Mouse (Mus musculus): ENCODE data around the gene Irf1.
A peak's percentile ranks its signal among the peaks of the same experiment; 100 is the strongest.

Irf1 gene

DNA sequence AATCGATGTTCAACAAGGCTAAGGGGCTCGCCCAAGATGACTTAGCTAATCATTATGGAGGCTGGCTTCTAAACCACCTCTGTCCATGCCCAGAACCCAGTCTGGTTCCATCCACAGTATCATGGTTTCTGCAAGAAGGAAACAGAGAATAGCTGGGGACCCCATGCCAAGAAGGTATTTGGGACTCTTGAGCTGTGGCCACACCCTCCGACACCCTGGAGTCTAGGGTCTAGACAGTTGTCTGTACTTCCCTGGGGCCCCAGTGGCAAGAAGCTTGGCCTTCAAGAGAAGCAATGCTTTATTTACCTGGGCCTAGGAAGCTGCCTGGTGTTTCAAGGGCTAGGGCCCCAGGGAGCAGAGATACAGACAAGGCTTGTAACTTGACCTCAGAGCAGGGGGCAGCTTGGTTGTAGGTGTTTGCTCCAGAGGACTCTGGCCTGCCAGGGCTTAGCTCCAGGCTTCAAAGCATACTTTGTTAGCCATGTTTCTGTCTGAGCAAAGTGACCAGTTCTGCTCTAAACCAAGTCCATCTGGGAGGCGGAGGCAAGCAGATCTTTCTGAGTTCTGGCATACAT, 11.5 kb downstream of the Irf1 start:
- TF ChIP-seq POU5F1 (IDR thresholded peaks at IDR 0.05; ENCODE audit: borderline replicate concordance, low read length) (no peak), CTCF (conservative IDR thresholded peaks at IDR 0.05; ENCODE audit: low read length) (no peak), NANOG (IDR thresholded peaks at IDR 0.05; ENCODE audit: borderline replicate concordance, low read length) (no peak)
- Histone ChIP-seq H3K4me1 (replicated peaks; ENCODE audit: low read depth, low read length) (peaks cover 96% of the 10 kb centered on the region), H3K36me3 (ENCODE audit: insufficient read depth, low read length) (peaks cover 41% of the 10 kb centered on the region), H3K9me3 (ENCODE audit: low read length) (no peaks in the 10 kb centered on the region), H3K27me3 (ENCODE audit: insufficient read depth, low read length) (no peaks in the 10 kb centered on the region), H3K4me3 (replicated peaks; ENCODE audit: low read length) (no peak overlapping the region)

GRCm38 (mm10) chr11:53781964-53782363, 12.2 kb downstream of the Irf1 start:
- H3K9me3 ChIP-seq (ENCODE audit: low read length) = no peaks in the 10 kb centered on the region
- no peak overlapping the region for H3K4me3 ChIP-seq (replicated peaks; ENCODE audit: low read length)
- H3K36me3 ChIP-seq (ENCODE audit: insufficient read depth, low read length) = peaks cover 35% of the 10 kb centered on the region
- H3K27me3 ChIP-seq (ENCODE audit: insufficient read depth, low read length) = no peaks in the 10 kb centered on the region
- H3K4me1 ChIP-seq (replicated peaks; ENCODE audit: low read depth, low read length) = peaks cover 96% of the 10 kb centered on the region
- no peak for TF ChIP-seq NANOG (IDR thresholded peaks at IDR 0.05; ENCODE audit: borderline replicate concordance, low read length)
- TF ChIP-seq POU5F1 (IDR thresholded peaks at IDR 0.05; ENCODE audit: borderline replicate concordance, low read length) = no peak
- no peak for TF ChIP-seq CTCF (conservative IDR thresholded peaks at IDR 0.05; ENCODE audit: low read length)

DNA sequence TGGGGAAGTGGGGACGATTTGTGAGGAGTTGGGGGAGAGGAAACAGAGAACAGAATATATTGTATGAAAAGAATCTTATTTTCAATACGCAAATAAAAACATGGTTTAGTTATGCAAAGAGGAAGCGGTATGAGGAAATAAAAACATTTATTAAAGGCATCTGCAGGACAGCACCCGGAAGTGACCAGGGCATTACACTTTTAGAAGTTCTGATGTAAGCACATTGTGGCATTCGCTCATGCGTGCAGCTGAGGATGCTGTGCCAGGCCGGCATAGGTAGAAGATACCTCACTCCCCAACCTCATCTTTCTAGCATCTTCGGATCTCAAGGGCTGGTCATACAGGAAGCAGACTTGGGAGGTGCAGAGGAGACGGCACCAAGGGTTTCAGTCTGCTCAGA, 13.5 kb downstream of the Irf1 start:
- Histone ChIP-seq H3K4me3 (replicated peaks; ENCODE audit: low read length) (peak overlapping the region; percentile 32; the same call in 1 of the 2 replicates), H3K4me1 (replicated peaks; ENCODE audit: low read depth, low read length) (peaks cover 96% of the 10 kb centered on the region), H3K27me3 (ENCODE audit: insufficient read depth, low read length) (no peaks in the 10 kb centered on the region), H3K9me3 (ENCODE audit: low read length) (no peaks in the 10 kb centered on the region), H3K36me3 (ENCODE audit: insufficient read depth, low read length) (peaks cover 21% of the 10 kb centered on the region)
- TF ChIP-seq POU5F1 (IDR thresholded peaks at IDR 0.05; ENCODE audit: borderline replicate concordance, low read length) = no peak
- TF ChIP-seq CTCF (conservative IDR thresholded peaks at IDR 0.05; ENCODE audit: low read length) = no peak
- TF ChIP-seq NANOG (IDR thresholded peaks at IDR 0.05; ENCODE audit: borderline replicate concordance, low read length) = no peak

DNA sequence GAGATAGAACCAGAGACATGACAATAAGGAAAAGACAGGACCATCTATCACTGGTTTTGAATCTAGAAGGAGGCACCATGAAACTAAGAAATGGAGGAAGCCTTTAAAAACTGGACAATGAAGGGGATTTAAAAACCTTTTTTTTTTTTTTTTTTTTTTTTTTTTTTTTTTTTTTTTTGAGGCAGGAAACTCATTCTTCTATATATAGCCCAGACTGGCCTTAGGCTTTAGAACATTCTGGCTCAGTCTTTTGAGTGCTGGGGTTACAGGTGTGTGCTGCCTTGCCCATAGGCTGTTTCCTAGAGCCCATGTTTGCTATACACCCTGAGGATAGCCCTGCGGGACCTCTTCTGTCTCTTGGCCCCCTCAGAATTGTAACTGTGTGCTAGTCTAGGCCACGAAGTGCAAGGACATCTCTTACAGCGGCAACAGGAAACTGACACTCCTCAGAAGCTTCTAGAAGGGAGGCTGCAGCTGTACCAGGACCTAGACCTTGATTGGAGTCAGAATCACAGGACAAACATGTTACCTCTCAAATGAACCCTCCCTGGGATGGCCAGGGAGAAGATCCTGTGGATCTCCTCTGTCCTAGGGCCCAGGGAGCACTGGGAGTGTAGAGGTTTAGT, 15.6 kb downstream of the Irf1 start:
- Histone ChIP-seq H3K36me3 (ENCODE audit: insufficient read depth, low read length) (peaks cover 5% of the 10 kb centered on the region; the same call in 1 of the 2 replicates), H3K4me3 (replicated peaks; ENCODE audit: low read length) (no peak overlapping the region), H3K9me3 (ENCODE audit: low read length) (peaks cover 7% of the 10 kb centered on the region), H3K27me3 (ENCODE audit: insufficient read depth, low read length) (no peaks in the 10 kb centered on the region), H3K4me1 (replicated peaks; ENCODE audit: low read depth, low read length) (peaks cover 95% of the 10 kb centered on the region)
- TF ChIP-seq NANOG (IDR thresholded peaks at IDR 0.05; ENCODE audit: borderline replicate concordance, low read length) (no peak), POU5F1 (IDR thresholded peaks at IDR 0.05; ENCODE audit: borderline replicate concordance, low read length) (no peak), CTCF (conservative IDR thresholded peaks at IDR 0.05; ENCODE audit: low read length) (no peak)

GRCm38 (mm10) chr11:53786058-53787031, 16.5 kb downstream of the Irf1 start:
- peaks cover 87% of the 10 kb centered on the region for H3K4me1 ChIP-seq (replicated peaks; ENCODE audit: low read depth, low read length)
- peaks cover 12% of the 10 kb centered on the region for H3K9me3 ChIP-seq (ENCODE audit: low read length)
- peaks cover 2% of the 10 kb centered on the region; the same call in 1 of the 2 replicates for H3K36me3 ChIP-seq (ENCODE audit: insufficient read depth, low read length)
- TF ChIP-seq POU5F1 (IDR thresholded peaks at IDR 0.05; ENCODE audit: borderline replicate concordance, low read length) = no peak
- no peak for TF ChIP-seq CTCF (conservative IDR thresholded peaks at IDR 0.05; ENCODE audit: low read length)
- H3K27me3 ChIP-seq (ENCODE audit: insufficient read depth, low read length) = no peaks in the 10 kb centered on the region
- no peak overlapping the region for H3K4me3 ChIP-seq (replicated peaks; ENCODE audit: low read length)

DNA sequence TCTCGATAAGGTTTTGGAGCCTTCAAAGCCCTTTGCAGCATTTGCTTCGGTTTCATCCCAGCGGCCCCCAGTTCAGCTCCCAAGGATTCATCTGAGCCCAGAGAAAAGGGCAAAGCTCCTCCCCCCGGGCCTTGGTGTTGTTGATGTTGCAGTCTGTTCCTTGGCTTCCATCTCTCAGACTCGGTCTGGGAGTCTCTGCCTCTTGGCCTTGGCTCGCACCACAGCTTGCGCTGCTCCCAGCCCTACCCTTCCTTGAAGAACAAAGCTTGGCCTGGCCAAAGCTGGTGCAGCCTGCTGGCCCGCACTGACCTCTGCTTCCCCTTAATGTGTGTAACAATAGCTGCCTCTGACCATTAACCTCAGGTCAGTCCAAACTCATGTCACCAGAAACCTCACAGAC, 18.4 kb downstream of the Irf1 start:
- Histone ChIP-seq H3K4me1 (replicated peaks; ENCODE audit: low read depth, low read length) (peaks cover 74% of the 10 kb centered on the region), H3K36me3 (ENCODE audit: insufficient read depth, low read length) (no peaks in the 10 kb centered on the region; the same call in 1 of the 2 replicates), H3K9me3 (ENCODE audit: low read length) (peaks cover 12% of the 10 kb centered on the region), H3K27me3 (ENCODE audit: insufficient read depth, low read length) (no peaks in the 10 kb centered on the region), H3K4me3 (replicated peaks; ENCODE audit: low read length) (0 out of 2 replicates have a peak overlapping the region, but pooled peaks have one; percentile 20)
- TF ChIP-seq POU5F1 (IDR thresholded peaks at IDR 0.05; ENCODE audit: borderline replicate concordance, low read length) (no peak), CTCF (conservative IDR thresholded peaks at IDR 0.05; ENCODE audit: low read length) (no peak), NANOG (IDR thresholded peaks at IDR 0.05; ENCODE audit: borderline replicate concordance, low read length) (no peak)

GRCm38 (mm10) chr11:53789277-53789676, 19.5 kb downstream of the Irf1 start:
- TF ChIP-seq NANOG (IDR thresholded peaks at IDR 0.05; ENCODE audit: borderline replicate concordance, low read length) (no peak), POU5F1 (IDR thresholded peaks at IDR 0.05; ENCODE audit: borderline replicate concordance, low read length) (no peak), CTCF (conservative IDR thresholded peaks at IDR 0.05; ENCODE audit: low read length) (no peak)
- no peaks in the 10 kb centered on the region; the same call in 1 of the 2 replicates for H3K36me3 ChIP-seq (ENCODE audit: insufficient read depth, low read length)

GRCm38 (mm10) chr11:53792986-53793385, 23.2 kb downstream of the Irf1 start:
- Histone ChIP-seq H3K4me3 (replicated peaks; ENCODE audit: low read length) (no peak overlapping the region), H3K27me3 (ENCODE audit: insufficient read depth, low read length) (no peaks in the 10 kb centered on the region), H3K4me1 (replicated peaks; ENCODE audit: low read depth, low read length) (peaks cover 75% of the 10 kb centered on the region), H3K36me3 (ENCODE audit: insufficient read depth, low read length) (no peaks in the 10 kb centered on the region; the same call in 1 of the 2 replicates), H3K9me3 (ENCODE audit: low read length) (peaks cover 12% of the 10 kb centered on the region)
- no peak for TF ChIP-seq POU5F1 (IDR thresholded peaks at IDR 0.05; ENCODE audit: borderline replicate concordance, low read length)
- TF ChIP-seq NANOG (IDR thresholded peaks at IDR 0.05; ENCODE audit: borderline replicate concordance, low read length) = no peak
- no peak for TF ChIP-seq CTCF (conservative IDR thresholded peaks at IDR 0.05; ENCODE audit: low read length)

More at GRCm38 (mm10) chr11:53789277-53789676, 19.5 kb downstream of the Irf1 start:
- Histone ChIP-seq H3K4me3 (replicated peaks; ENCODE audit: low read length) (no peak overlapping the region), H3K9me3 (ENCODE audit: low read length) (peaks cover 12% of the 10 kb centered on the region), H3K4me1 (replicated peaks; ENCODE audit: low read depth, low read length) (peaks cover 74% of the 10 kb centered on the region), H3K27me3 (ENCODE audit: insufficient read depth, low read length) (no peaks in the 10 kb centered on the region)

Data from E14TG2a.4 (cell line).